Mouse (Mus musculus): ENCODE measurements around the gene Zfp11. TPM values are rescaled to one million over a fixed set of nuclear protein-coding genes. Genes with fewer than 3 reads are reported as not detected.
"Not testable (repeated sequence)": the region's sequence is repeated elsewhere in the genome, so short reads cannot be mapped to it uniquely, and the experiment has no call there.

Gene Zfp11
- total RNA-seq (2015; ENCODE audit: low replicate concordance) (2.7 and 3.7 TPM in 2 replicates), total RNA-seq (2017; ENCODE audit: low replicate concordance) (0.28 and 1.5 TPM in 2 replicates)

GRCm38 (mm10) chr5:129670036-129670458 is at the start of gene Zfp11:
Zfp11 (minus strand) TSS chr5:129670099.
- ATAC-seq (replicated peaks; ENCODE audit: low FRiP score, poor library complexity, severe bottlenecking): 0 out of 2 replicates have a peak, but pooled peaks have one; percentile 33

- ATAC-seq (replicated peaks; ENCODE audit: low FRiP score, poor library complexity, severe bottlenecking): no peak
These were observed 47.1 kb upstream of the Zfp11 start for GRCm38 (mm10) chr5:129717016-129717415.

- ATAC-seq (replicated peaks; ENCODE audit: low FRiP score, poor library complexity, severe bottlenecking): peak; percentile 99
These were observed 45.5 kb upstream of the Zfp11 start, which contains the start of gene Mrps17 for GRCm38 (mm10) chr5:129715326-129715861. Mrps17 (plus strand) TSS chr5:129715497.

GRCm38 (mm10) chr5:129708412-129708811 is 38.5 kb upstream of the Zfp11 start, which contains the start of gene Sept14:
Sept14 (minus strand) TSS chr5:129708512.
- ATAC-seq (replicated peaks; ENCODE audit: low FRiP score, poor library complexity, severe bottlenecking): no peak

- no peak for ATAC-seq (replicated peaks; ENCODE audit: low FRiP score, poor library complexity, severe bottlenecking)
These were observed 33.5 kb upstream of the Zfp11 start for GRCm38 (mm10) chr5:129703368-129703767.

GRCm38 (mm10) chr5:129701706-129702105 is 31.8 kb upstream of the Zfp11 start:
- no peak for ATAC-seq (replicated peaks; ENCODE audit: low FRiP score, poor library complexity, severe bottlenecking)

GRCm38 (mm10) chr5:129700506-129700905 is 30.6 kb upstream of the Zfp11 start:
- no peak for ATAC-seq (replicated peaks; ENCODE audit: low FRiP score, poor library complexity, severe bottlenecking)

- no peak for ATAC-seq (replicated peaks; ENCODE audit: low FRiP score, poor library complexity, severe bottlenecking)
These were observed 20.6 kb upstream of the Zfp11 start for GRCm38 (mm10) chr5:129690528-129690927.

- no peak for ATAC-seq (replicated peaks; ENCODE audit: low FRiP score, poor library complexity, severe bottlenecking)
These were observed 17.7 kb upstream of the Zfp11 start for GRCm38 (mm10) chr5:129687621-129688020.

- ATAC-seq (replicated peaks; ENCODE audit: low FRiP score, poor library complexity, severe bottlenecking): not testable (repeated sequence)
These were observed 15.2 kb upstream of the Zfp11 start for GRCm38 (mm10) chr5:129685141-129685540.

GRCm38 (mm10) chr5:129669453-129670035 is 355 bp downstream of the Zfp11 start:
- ATAC-seq (replicated peaks; ENCODE audit: low FRiP score, poor library complexity, severe bottlenecking): peak; percentile 70

GRCm38 (mm10) chr5:129667851-129668250 is 2.0 kb downstream of the Zfp11 start:
- no peak for ATAC-seq (replicated peaks; ENCODE audit: low FRiP score, poor library complexity, severe bottlenecking)

- ATAC-seq (replicated peaks; ENCODE audit: low FRiP score, poor library complexity, severe bottlenecking): no peak
These were observed 3.5 kb downstream of the Zfp11 start for GRCm38 (mm10) chr5:129666271-129666909.

GRCm38 (mm10) chr5:129664090-129664489 is 5.8 kb downstream of the Zfp11 start:
- no peak for ATAC-seq (replicated peaks; ENCODE audit: low FRiP score, poor library complexity, severe bottlenecking)

GRCm38 (mm10) chr5:129657931-129658330 is 12.0 kb downstream of the Zfp11 start:
- no peak for ATAC-seq (replicated peaks; ENCODE audit: low FRiP score, poor library complexity, severe bottlenecking)

- no peak for ATAC-seq (replicated peaks; ENCODE audit: low FRiP score, poor library complexity, severe bottlenecking)
These were observed 12.9 kb downstream of the Zfp11 start for GRCm38 (mm10) chr5:129657016-129657415.

GRCm38 (mm10) chr5:129650858-129651257 is 19.0 kb downstream of the Zfp11 start:
- no peak for ATAC-seq (replicated peaks; ENCODE audit: low FRiP score, poor library complexity, severe bottlenecking)

- ATAC-seq (replicated peaks; ENCODE audit: low FRiP score, poor library complexity, severe bottlenecking): not testable (repeated sequence)
These were observed 37.3 kb downstream of the Zfp11 start for GRCm38 (mm10) chr5:129632270-129633250.

GRCm38 (mm10) chr5:129626586-129626985 is 43.3 kb downstream of the Zfp11 start:
- ATAC-seq (replicated peaks; ENCODE audit: low FRiP score, poor library complexity, severe bottlenecking): not testable (repeated sequence)

GRCm38 (mm10) chr5:129626099-129626498 is 43.8 kb downstream of the Zfp11 start:
- no peak for ATAC-seq (replicated peaks; ENCODE audit: low FRiP score, poor library complexity, severe bottlenecking)

Data from erythroblast, adult 5-6 weeks (primary cell).